Mouse (Mus musculus): ENCODE results near the gene Cenpm.
"Not testable (repeated sequence)": the region's sequence is repeated elsewhere in the genome, so short reads cannot be mapped to it uniquely, and the experiment has no call there.

The Cenpm gene

DNA sequence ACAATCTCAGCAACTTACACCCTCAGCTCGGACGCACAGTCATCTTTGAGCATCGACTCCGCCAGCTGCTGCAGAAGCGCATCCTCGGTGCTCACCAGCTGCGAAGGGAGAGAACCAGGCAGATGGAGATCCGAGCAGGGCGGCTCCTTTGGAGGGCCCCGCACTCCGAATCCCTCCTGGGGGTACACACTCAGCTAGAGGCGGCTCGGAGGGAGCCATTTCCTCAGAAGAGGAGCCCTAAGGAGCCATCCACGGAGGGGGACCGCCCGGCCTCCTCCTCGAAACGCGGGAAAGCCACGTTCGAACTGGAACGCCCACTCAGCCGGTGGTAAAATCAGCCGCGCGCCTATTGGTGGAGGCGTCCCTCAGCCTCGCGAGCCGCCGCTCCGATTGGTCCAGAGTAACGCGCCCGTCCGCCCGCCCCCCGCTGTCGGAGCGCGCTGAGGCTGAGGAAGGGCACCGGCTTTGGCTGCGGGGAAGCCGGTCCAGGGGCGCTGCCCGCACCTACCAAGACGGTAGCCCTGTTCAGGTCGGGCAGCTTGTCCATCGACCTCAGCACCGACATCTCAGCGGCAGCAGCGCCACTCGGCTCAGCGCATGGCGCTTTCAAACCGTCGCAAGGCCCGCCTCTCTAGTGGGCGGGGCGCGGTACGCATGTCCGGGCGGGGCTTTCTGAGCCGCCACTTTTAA is at the start of gene Cenpm:
Gene Cenpm (minus strand): TSS at position 634 of the 690 bp plus-strand sequence.
- DNase-seq (ENCODE audit: low spot score) = peak; percentile 83

DNA sequence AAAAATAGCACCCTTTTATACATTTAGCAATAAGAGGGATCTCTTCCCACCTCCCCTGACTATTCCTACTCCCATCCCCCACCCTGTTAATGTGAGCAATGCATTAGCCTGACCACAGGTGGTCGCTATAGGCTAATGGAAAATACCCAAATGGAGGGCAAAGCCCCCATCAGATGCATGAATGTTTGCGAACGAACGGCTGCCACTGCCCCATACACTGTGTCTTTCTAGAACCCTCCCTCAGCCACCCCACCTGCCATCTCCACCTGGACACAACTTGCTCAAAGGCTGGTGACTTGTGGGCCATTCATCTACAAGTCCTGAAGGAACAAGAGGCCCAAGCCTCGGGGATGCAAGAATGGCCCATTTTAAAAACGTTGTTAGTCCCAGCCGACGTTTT is 49.5 kb upstream of the Cenpm start:
- DNase-seq (ENCODE audit: low spot score) = no peak

DNA sequence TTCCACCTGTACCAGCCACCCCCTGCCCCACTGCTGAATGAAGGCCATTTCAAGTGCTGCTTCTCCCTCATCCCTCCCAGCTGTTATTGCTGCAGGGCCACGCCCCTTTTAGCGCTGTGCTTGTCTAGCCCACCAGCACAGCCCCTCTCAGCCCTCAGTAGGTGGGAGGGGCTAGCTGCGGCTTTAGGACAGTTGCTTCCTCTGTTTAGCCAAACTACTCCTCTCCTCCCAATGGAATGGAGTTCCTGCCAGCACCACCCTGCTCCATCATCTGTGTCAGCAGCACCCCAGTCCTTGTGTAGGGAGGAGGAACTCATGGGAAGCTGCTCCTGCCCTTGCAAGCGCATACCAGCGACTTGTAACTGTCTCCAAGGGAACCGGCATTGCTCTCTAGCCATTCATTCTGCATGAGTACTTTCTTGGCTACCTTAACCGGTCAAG is 48.7 kb upstream of the Cenpm start:
- no peak for DNase-seq (ENCODE audit: low spot score)

DNA sequence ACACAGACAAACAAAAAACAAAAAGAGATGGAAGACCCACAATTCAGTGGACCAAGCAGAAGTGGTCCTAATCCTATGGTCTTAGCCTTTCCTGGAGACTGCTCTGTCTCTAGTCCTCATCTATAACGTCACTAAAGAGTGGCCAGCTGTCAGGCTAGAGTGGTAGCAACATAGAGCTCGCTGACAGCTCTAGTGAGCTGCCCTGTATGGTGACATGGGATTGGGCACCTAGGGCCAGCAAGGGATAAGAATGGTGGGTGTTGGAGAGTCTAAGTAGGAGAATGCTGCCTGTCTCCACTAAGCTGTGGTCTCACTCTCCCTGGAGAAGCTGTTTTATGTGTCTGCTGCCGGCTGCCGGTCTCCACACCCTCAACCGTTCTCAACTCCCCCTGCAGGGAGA is 48.3 kb upstream of the Cenpm start:
- DNase-seq (ENCODE audit: low spot score) = no peak

DNA sequence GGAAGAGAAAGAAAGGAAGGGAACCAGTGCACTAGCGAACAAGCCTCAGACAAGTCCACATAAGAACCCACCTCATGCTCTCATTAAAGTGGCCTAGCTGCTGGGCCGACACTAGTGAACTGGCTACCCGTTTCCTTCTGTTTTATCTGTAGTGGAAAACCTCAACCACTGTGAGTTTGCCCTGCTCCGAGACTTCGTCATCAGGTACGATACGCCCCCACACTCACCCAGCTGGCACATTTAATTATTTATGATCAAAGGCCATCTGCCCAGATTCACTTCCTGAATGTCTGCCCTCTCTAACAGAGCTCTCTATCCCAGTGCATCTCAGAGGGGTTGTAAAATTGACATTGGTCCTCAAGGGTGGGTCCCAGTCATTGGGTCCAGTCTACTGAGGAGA is 45.7 kb upstream of the Cenpm start:
- DNase-seq (ENCODE audit: low spot score) = no peak

DNA sequence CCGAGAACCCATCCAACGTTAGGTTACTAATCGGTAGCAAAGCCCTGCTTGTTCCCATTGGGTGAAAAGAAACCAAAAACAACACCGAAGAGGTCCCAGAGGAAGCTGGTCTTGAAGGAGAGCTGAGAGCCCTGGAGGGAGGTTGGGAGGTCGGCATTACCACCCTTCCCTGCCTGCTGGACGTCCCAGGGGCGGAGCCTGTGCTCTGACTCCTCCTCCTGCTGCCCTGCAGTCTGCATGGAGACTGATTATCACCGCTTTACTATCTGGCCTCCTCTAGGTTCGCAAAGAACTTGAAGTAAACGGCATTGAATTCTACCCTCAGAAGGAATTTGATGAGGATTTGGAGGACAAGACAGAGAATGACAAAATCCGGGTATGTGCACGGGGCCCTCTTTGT is 41.6 kb upstream of the Cenpm start:
- DNase-seq (ENCODE audit: low spot score) = no peak

DNA sequence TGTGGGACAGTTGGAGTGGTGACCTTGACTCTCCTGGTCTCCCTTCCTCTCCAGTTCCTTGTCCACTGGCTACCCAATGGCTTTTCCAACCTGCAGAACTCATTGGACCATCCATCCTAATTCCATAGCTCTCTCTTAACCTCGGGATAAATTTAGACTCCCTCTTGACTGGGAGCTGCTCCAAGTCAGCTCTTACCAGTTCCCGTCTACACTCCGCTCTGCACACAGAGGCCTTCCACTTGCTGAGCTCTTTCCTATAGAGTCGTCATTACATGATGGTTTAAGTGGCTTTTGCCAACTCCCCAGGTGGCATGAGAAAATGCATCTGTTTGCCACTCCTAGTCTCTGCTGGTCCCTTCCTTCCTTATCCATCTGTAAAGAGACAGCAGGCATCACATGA is 36.1 kb upstream of the Cenpm start:
- no peak for DNase-seq (ENCODE audit: low spot score)

DNA sequence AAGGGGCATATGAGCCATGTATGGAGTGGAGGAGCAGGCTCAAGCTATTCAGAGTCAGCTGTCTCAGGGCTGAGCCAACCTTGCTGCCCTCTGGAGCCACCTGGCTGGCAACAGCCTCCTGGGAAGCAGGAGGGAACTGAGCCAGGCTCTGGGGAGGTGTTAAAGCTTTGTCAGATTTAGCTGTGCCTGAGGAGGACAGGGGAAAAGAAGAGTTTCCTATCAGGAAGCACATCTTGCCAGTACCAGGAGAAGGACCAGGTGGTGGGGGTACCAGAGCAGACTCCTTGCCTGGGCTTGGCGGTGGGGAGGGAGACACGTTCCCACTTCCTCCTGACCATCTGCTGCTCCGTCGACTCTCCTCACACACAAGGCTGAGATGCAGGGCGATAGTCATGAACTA is 33.0 kb upstream of the Cenpm start:
- DNase-seq (ENCODE audit: low spot score) = no peak

DNA sequence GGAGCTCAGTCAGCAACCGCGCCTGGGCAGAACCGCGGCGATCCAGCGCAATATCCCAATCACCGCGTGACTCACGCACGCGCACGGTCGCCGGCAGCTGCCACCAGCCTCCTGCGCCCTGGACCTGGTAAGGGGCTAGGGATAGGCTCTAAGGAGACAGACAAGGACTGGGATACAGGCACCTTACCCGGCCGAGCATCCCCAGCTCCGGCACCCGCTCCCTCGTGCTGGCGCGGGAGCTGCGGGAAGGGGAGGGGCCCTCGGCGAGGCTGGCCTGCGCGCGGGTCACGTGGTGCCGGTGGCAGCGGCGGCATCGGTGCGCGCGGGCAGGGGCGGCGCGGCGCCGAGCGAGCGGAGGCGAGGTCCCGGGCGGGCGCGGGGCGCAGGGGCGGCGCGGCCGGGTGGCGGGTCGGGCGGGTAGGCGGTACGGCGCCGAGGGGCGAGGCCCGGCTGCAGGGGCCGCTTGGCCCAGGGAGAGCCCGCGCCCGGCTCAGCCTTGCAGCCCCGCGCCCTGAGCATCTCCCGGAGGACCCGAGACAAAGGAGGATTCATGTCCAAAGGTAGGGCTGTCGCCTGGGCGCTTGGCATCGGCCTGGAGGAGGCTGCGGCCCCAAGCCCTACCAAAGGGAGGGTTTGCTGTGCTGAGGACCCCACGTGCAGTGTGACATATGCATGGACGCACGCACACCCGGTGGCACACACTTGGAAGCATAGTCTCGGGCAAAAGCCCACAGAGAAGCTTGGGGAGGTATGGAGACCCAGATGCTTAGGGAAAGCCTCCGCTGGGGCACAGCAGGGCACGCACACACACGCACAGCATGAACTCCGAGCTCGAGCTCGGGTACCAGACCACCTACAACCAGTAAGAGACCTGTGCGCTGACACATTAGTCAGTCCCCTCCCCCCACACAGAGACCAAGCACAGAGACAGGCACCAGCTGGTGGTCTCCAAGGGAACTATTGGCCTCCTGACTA is 30.7 kb upstream of the Cenpm start:
- no peak for DNase-seq (ENCODE audit: low spot score)

DNA sequence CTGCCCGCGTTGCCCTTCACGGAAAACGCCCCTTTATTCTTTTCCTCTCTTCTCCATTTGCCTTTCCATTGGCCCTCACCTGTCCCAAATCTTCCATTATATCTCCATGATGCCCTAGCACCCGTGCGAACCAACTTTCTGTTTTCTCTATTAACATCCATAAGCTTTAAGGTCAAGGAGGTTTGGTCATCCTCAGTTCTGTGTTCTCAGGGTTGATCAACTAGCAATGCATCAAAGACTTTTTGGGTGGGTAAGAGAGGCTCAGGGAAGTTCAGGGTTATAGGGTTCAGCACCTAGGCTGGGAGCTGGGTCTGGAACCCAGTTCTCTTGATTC is 30.0 kb upstream of the Cenpm start, which contains the start of gene Sept3:
Gene Sept3 (plus strand): TSS at position 301 of the 334 bp plus-strand sequence.
- no peak for DNase-seq (ENCODE audit: low spot score)

DNA sequence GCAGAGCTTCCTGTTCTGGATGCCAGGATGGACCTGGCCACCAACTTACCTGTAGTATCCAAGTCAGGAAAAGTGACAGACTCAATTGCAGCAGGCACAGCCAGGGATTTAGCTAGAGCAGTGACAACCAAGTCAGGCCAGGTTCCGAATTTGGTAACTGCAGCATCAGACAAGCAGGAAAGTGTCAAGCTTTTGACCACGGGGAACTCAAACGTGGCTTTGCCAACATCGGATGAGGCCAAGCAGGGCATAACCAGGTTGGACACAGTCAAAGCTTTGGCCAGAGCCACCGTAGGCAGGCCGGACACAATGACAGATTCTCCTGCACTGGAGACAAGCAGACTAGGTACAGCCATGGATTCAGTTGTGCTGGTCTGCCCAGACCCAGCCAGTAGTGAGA is 27.7 kb upstream of the Cenpm start:
- DNase-seq (ENCODE audit: low spot score) = no peak

DNA sequence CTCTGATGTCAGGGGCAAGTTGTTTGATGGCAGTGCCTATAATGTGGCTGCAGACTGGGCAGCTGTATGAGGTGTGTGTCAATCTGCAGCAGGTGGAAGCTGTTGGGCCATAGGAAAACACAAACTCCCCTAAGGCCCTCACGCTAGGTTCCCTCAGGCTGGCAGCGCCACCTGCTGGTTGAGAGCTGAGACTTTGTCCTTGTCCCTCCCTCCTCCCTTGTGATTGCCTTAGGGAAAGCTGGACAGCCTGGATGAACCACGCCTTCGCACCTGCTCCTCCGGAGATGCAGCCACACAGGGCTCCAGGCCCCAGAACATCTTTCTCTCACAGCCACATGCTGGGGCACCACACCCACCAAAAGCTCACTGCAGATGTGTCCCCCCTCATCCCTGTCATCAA is 26.7 kb upstream of the Cenpm start:
- DNase-seq (ENCODE audit: low spot score) = no peak

DNA sequence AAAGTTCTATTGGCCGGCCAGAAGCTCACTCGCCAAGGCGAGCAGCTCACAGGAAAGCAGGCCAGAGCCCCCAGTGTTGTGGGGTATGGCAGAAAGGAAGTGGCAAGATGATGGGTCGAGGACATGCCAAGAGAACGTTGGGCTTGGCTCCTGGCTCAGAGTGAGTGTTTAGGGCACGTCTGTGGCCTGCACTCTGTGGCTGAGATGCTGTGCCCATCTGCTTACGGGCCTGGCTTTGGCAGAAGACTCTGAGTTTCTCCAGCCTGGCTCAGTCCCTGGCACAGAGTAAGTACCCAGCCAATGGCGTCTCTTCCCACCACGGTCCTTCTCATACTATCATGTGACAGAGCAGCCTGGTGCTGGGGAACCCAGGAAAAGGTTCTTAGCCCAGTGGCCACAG is 24.2 kb upstream of the Cenpm start:
- no peak for DNase-seq (ENCODE audit: low spot score)

DNA sequence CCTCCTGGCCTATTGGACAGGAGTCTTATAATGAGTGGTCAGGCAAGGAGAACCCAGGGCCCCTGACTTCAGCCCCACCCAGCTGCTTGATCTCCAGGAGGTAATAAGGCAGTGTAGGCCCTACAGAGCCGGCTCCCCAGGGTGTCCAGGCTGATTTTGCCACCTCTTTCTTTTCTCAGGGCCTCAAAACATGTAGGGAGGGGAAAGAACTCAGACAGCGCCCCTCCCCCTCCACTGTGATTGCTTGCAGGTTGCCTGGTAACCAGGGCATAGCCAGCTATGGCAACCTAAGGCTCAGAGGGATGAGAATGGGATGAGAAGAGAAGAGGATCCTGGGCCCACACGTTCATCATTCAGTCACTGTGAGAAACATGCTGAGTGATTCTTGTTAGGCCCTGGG is 23.6 kb upstream of the Cenpm start:
- no peak for DNase-seq (ENCODE audit: low spot score)

DNA sequence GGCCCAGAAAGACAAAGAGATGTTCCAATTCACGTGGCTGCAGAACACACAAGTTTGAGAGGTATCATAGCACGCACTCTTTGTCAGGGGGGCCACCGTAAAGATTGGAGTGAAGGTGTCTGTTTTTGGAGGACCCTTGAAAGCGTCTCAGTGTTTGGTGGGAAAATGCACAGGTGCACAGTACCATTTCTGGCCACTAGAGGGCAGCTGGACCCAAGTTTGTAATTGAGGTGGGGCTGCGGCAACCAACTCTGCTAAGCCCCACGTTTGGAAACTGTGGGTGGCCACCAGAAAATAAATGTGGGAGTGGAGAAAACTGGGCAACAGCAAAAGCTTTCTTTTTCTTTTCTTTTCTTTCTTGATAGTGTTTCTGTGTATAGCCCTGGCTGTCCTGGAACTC is 21.8 kb upstream of the Cenpm start:
- DNase-seq (ENCODE audit: low spot score) = no peak

DNA sequence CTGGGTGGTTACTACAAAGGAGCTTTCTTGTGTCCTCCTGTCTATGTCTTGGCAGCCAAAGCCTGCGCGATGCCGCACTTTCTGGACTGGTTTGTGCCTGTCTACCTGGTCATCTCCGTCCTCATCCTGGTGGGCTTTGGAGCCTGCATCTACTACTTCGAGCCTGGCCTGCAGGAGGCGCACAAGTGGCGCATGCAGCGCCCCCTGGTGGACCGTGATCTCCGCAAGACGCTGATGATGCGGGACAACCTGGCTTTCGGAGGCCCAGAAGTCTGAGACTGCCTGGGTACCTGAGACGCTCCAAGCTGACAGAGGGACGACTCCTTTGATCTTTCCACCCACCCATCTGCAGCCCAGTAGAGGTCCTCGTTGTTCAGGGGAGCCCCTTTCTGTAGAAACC is 15.0 kb upstream of the Cenpm start:
- no peak for DNase-seq (ENCODE audit: low spot score)

DNA sequence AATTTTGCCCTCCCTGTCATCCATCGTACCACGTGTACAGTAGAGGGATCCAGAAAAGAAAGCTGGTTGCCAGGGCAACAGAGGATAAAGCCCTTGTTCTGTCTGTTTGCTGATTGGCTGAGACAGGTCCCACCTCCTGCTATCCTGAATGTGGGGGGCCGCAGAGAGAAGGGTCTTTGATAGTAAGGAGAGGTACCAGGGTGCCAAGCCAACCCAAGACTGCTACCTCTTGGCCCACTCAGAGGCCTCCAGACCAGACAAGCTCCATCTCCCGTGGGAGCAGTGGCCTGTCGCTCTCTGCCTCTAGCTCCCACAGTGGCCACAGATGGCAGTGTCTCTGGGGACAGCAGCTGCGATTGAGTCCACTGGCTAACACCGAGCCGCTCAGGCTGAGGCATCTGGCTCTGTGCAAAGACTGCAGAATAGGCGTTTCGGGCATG is 11.4 kb upstream of the Cenpm start:
- peak; percentile 86 for DNase-seq (ENCODE audit: low spot score)

DNA sequence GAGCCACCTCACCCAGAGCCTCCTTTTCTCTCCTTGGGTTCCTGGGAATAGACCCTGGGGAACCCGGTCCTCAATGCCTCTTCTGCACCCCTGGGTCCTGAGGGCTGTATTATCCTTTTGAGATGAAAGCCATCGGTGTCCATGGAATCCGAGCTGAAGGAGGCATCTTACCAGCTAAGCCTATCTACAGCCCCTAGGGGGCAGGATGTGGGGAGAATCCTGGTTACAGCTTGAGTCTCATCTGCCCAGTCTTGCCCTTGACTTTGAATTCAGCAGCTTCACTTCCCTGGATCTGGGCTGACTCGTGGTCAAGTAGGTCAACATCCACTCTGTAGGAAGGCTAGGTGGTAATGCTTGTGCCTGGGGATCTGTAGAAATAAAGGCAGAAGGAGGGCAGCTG is 10.7 kb upstream of the Cenpm start:
- DNase-seq (ENCODE audit: low spot score) = no peak

DNA sequence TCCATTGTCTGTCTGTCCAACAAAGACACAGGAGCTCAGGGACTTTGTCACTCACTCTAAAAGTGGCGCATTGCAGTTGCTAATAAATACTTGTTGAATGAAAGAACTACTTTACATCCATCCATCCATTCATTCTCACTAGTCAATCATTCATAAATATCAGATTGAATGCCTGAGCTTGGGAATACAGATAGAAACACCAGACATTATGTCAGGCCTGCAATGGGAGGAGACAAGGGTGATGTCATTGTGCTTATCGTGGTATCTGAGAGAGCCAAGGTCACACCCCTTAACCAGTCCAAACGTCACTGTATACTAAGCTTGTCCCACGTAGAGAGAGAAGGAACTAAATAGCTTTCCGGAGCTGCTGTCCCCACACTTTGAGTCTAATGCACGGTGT is 7.5 kb upstream of the Cenpm start, which contains the start of gene 1500009C09Rik:
Gene 1500009C09Rik (plus strand): TSS at position 301 of the 400 bp plus-strand sequence.
- DNase-seq (ENCODE audit: low spot score) = no peak

DNA sequence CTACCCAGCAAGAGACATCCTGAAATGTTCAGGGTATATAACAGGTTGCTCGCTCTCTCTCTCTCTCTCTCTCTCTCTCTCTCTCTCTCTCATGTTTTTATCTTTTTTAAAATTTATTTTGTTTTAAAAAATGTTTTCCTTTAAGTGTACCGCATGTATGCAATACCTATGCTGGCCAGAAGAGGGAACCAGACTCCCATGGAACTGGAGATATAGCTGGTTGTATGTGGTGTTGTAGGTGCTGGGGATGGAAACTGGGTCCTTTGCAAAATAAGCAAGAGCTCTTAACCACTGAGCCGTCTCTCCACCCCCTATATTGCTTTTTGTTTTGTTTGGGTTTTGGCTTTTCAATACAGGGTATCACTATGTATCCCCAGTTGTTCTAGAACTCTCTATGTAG is 7.0 kb upstream of the Cenpm start:
- DNase-seq (ENCODE audit: low spot score) = no peak

DNA sequence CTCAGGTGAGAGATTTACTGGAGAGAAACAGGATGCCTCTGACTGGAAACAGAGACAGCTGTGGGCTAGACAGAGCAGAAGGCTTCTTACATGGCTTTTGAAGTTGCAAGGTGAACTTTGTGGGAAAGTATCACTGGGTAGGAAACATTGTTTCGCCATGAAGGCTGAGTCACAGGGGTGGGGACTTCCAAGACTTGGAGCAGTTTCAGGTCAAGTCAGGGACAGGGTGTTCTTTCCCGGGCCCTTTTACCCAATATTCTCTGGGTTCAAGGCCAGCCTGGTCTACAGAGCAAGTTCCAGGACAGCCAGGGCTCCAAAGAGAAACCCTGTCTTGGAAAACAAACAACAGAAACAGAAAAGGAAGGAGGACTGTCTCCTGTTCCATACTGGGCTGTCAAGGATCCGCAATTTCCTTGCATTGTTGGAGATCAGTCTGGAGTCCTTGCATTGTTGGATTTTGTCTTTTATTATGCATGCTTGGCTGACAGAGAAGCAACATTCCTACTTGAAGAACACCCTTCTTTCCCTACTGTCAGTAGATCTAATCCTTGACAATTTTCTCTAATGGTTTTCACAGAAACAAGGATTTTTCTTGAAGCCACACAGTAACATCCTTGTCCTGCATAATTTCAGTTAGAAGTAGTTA is 2.7 kb upstream of the Cenpm start:
- DNase-seq (ENCODE audit: low spot score) = no peak

DNA sequence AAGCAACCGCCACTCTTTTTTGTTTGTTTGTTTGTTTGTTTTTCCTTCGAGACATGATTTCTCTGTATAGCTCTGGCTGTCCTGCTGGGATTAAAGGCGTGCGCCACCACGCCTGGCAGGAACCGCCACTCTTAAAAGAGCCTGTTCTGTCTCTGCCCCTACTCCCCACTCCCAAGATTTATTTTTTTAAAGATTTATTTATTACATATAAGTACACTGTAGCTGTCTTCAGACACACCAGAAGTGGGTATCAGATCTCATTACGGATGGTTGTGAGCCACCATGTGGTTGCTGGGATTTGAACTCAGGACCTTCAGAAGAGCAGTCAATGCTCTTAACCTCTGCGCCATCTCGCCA is 235 bp upstream of the Cenpm start:
- DNase-seq (ENCODE audit: low spot score) = not testable (repeated sequence)

DNA sequence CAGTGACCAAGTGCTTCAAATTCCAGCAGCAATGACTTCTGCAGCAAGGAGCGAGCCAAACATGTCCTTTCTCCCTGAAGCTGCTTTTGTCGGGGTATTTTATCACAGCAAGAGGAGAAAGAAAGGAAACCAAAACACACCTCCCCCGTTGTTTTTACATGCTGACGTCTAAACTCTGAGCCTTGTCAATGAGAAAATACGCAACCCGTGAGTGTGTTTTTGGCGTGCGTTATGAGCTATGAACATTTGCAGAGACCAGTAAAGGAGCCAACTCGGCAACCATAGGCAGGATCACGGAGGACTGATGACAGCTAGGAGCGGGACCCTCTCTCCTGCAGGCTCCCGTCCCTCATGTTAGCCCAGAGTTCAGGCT is 820 bp downstream of the Cenpm start:
- no peak for DNase-seq (ENCODE audit: low spot score)
